Mouse (Mus musculus) left cerebral cortex, postnatal 4 days (tissue): ENCODE results near the gene Rex1bd. TPM values are rescaled to one million over a fixed set of nuclear protein-coding genes. Genes with fewer than 3 reads are reported as not detected.

Experiments used
- DNase-seq: peaks from one replicate; pipeline ENCODE4 v3.0.0-alpha.2; 2022
- intact Hi-C: fragments of 180-260 bp; cut with DNase I; formaldehyde crosslinking; loops from one replicate; pipeline ENCODE4 v1.15.1; 2025
- total RNA-seq, 2 experiments: library from RNA; stranded (reverse); gene quantifications; 2 replicates each; pipeline ENCODE4 v1.2.3; 2021

Rex1bd gene
- total RNA-seq, 2 experiments from 2014 or later = 109 to 116 TPM

DNA sequence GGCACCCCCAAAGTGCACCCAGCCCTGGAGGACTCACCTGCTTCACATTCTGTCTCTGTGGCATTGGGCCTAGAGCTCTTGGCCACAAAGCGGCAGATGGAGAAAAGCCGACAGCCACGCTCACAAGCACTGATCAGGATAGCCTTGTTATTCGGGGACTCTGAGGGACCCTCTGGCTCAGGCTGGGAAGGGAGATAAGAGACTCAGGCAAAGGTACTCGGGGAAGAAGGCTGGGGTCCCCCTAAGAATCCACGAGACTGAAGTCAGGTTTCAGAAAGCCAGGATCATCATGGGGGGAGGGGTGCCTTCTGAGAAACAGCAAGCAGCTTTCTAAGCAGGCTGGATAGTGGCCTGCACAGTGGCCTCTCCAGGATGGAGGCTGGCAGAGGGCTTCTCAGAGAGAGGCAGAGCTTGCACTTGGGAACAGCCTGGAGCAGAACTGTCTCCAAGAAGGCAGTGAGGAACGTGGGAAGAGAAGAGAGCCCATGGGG is 20.3 kb downstream of the Rex1bd start:
- intact Hi-C loops = no loop called here
- no peak for DNase-seq

DNA sequence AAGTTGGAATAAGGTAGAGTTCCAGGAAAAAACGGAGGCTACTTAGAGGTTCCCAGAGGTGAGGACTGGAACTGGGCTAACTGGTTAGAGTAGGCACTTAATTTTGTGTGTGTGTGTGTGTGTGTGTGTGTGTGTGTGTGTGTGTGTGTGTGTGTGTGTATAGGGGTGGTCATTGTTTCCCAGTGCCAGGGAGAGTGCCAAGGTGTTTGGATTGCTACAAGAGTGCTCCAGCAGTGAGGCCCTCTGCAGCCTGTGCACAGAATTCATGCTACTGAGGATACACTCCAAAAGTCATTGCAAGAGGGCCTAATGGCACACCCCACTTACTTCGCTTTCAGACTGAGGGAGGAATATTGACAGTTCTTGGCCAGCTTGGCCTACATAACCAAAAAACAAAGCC is 23.6 kb downstream of the Rex1bd start:
- DNase-seq = no peak
- intact Hi-C loops = no loop called here

DNA sequence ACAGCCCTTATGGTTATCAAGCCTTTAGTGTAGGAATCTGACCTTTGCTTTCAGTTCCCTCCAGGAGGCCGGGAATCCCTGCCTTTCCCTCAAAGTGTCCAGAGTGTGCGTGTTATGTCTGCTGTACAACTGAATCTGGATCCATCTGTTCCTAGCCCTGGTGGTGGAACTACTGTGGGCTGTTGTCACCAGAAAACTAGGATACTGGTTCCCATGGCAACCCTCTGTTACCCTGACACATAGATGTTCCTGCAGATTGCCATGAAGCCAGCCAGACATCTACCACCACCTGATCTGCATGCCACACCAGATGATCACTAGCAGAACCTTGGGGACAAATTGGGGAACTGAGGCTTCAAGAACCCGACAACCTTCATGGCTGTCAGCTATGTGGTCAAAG is 24.6 kb downstream of the Rex1bd start:
- intact Hi-C loops = no loop called here
- DNase-seq = no peak

DNA sequence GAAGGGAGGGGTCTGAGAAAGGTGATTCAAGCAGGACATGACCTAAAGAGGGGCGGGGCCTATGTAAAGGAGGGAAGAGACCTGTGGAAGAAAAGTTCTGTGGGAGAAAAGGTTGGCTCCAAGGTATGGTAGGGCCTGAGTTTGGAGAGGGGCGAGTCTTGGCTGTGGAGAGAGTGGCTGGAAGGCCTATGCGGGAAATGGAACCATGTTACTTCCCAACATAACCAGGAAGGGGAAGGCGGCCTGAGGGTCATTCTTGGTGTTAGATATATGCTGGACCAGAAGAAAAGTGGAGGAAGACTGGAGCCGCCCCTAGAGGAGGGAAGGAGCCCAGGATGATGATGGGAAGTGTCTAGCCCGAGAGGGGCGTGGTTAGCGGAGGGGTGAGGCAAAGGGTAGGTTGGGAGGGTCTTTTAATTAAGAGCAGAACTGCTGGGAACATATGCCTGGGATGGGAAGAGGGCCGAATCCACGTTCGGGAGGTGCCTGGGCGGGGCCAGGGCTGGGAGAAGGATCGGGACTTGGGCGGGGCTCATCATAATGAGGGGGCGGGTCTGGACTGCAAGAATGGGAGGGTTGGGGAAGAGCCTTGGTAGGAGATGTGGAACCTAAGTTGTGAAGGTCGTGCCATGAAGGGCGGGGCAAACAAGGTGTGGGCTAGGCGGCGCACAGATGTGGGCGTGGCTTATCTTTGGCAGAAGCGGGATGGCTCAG is 29.1 kb downstream of the Rex1bd start:
- intact Hi-C loops = no loop called here
- no peak for DNase-seq

DNA sequence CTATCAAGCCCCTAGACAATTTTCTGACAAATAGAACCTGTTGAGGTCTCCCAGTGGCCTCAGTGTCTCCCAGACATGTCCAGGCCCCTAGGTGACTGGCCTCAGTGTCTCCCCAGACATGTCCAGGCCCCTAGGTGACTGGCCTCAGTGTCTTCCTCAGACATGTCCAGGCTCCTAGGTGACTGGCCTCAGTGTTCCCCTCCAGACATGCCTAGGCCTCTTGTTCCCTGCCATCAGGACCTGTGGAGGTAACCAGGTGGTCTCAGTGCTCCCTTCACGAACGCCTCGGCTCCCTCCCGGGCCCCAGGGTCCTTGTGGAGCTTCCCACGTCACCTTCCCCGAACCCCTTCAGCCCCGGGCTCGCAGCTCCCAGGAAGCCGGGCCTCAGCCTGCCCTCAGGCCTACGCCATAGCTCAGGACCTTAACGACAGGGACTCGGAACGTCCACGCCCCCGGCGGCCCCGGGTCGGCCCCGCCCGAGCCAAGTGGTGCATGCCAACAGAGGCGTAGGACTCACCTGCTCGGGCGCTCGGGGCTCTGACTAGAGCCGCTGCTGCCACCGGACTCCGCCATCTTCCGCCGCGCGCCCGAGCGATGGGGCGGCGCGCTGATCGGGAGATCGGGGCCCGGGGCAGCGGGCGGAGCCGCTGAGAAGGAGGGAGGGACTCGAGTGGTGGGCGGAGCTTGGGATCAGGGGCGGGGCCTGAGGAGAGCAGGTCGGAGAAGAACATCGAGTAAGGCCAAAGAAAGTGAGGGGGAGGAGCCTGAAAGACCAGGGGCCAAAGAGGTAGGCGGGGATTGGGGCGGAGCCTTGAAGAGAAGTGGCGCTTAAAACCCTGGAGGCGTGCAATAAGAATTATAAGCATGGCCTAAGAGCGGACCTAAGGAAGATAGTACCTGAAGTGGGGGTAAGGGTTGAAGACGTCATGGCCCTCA is 30.0 kb downstream of the Rex1bd start, which contains the start of gene Klhl26:
Gene Klhl26 (minus strand): TSS at position 636 of the 936 bp plus-strand sequence.
- DNase-seq = peak; percentile 95
- intact Hi-C loops = no loop called here

DNA sequence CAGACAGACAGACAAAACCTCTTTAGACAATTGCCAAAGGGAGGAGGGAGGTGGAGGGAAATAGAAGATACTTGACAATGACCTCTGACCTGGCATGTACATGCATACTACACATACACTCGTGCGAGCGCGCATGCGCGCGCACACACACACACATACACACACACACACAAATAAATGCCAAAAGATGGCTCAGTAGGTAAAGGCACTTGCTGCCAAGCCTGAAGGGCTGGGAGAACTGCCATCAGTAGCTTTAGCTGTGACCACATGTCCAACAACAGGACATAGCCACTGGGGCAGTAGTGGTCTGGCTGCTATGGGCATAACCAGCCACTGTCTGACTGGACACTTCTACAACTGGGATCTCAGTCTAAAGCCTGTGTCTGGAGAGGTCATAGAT is 34.7 kb downstream of the Rex1bd start:
- intact Hi-C loops = no loop called here
- DNase-seq = no peak

DNA sequence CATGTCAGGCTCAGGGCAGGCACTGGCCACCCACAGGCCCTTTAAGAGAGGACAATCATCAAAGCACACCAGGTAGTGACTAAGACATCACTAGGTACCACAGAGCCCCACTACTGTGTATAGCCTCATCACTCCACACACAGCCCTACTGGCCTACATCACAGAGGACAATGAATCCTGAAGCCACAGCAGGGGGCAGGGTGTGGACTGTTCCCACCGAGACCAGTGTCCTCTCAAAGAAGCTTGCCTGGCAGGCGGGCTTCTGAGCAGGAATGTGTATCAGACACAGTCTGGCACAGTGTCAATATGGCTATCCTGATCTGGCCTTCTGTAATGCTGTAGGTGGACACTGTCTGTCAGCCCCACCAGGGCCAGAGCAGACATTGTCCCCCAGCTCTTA is 36.6 kb downstream of the Rex1bd start:
- intact Hi-C loops = no loop called here

DNA sequence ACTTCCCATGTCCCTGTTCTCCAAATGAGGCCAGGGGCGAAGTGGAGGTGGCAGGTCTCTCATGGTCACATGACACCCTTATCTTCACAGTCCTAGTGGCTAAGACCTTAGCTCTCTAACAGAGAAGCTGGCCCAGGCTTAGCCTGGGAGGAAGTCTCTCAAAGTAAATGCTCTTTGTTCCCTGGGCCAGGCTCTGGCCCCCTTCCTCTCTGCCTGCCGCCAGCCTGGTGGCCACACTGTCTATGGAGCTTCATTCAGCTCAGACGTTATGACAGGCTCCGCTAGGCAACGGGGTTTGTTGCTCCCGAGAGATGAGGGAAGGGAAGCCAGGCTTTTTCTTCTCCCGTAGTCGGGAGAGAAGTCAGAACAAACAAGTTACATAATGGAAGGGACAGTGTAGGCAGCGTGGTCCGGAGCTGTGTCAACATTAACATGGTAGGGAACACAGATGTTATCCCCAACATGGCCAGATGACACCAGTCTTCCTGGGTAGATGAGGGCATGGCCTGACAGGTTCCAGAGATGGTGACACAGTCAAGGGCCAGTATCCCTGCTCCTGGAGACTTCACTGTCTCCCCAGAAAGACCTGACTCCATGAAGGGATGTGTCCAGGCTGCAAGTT is 37.1 kb downstream of the Rex1bd start:
- no peak for DNase-seq

More for the DNA sequence above, 36.6 kb downstream of the Rex1bd start:
- DNase-seq = no peak

DNA sequence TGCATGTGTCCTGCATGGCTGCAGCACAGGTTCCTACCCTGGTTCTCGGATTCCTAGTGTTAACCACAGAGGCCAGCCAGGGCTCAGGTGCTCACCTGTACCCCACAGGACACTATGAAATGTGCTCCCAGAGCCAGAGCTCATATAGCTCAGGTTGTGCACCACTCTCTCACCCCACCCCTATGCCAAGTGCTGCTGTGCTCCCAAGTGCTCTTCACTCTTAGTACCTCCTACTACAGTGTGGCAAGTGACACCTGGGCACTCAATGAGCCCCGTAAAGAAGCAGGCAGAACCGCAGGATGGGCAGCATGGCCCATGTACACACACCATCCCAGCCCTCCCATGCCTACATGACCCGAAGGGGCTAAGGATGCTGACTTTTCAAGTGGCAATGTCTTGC is 37.8 kb downstream of the Rex1bd start:
- DNase-seq = no peak
- intact Hi-C loops = no loop called here

More for the DNA sequence above, 37.1 kb downstream of the Rex1bd start:
- intact Hi-C loops = no loop called here

DNA sequence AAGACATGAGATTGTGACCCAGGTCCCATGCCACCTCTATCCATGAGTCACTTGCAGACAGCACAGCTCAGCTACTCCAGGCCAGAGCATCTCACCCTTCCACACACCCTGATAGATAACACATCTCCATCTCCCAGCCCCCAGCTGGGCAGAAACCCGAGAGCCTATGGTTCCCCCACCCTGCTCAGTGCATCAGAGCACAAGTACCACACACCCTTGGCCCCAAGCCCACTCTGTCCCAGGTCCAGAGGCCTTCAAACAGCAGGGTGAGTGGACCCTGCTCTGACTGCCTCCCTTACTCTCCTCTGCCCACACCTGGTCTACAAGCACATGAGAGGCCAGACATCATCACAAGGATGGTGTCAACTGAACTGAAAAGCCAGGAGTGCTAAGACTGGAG is 38.6 kb downstream of the Rex1bd start:
- DNase-seq = no peak
- intact Hi-C loops = no loop called here

DNA sequence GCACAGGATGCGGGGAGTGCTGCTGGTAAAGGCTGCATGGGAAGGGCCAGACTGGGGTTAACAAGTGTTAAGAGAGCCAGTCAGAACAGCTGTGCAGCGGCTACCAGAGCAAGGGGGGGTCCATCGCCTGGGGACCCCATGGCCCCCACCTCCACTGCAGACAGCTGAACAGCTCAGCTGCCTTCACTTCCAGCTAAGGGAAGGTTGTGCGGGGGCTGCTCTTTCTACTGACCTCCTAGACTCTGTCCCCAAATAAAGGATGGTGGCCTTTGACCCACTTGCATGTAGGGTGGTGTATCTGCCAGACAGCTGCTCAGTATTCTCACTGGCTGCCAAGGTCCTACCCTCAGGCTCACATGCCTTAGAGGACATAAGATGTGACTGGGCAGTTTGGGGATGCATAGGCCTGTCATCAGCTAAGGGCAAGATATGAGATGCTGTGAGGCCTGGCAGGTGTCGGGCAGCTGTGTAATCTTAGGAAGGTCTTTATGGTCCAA is 39.3 kb downstream of the Rex1bd start:
- intact Hi-C loops = no loop called here

DNA sequence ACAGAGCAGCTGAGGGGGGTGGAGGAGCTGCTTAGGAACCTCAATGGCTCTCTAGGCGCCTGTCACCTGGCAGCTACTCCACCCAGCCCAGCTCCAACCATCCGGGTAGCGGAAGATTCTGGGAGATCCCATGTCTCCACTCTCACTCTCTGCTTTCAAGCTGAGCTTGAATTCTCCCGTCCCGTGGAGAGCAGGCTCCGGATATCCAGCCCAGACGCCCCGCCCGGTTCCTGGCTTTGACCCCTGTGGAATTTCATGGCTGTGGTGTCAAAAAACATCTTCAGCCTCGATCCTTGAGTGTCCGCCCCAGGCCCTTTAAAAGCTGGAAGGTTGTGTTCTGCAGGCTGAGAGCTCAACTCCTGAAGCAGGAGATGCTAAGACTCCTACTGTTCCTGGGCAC is 39.8 kb downstream of the Rex1bd start:
- intact Hi-C loops = no loop called here
- DNase-seq = no peak

More for the DNA sequence above, 39.3 kb downstream of the Rex1bd start:
- DNase-seq = no peak

DNA sequence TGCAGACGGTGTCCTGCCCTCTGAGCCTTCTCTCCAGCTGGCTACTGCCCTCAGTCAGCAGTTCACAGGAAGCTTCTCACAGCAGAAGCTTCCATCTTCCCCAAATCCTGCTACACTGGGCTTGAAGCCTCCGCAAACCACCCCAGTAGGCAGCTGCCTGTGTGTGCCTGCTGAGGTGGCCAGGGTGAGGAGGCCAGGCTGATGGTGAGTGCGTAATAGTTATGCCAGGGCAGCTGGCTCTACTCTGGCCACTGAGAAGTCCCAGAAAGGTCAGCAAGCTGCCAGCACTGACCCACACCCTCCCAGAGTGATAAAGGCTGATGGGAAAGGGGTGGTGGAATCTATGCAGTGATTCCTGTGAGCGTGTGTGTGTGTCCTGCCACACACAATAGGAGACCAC is 40.2 kb downstream of the Rex1bd start:
- intact Hi-C loops = no loop called here
- DNase-seq = no peak

DNA sequence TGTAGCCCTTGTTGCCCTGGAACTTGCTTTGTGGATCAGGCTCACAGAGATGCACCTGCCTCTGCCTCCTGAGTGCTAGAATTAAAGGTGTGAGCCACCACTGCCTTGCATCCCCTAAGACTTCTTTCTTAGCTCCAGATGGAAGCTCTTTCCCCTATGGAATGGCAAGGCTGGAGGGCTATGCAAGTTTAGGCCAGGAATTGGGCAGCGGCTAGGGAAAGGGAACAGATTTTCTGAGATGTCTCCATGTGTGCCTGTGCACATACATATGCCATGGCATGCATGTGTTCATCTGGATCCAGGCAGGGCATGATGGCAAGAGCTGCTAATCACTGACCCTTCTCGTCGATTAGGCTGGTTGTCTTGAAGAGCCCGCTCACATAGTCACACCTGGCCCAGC is 40.9 kb downstream of the Rex1bd start:
- no peak for DNase-seq
- intact Hi-C loops = no loop called here

DNA sequence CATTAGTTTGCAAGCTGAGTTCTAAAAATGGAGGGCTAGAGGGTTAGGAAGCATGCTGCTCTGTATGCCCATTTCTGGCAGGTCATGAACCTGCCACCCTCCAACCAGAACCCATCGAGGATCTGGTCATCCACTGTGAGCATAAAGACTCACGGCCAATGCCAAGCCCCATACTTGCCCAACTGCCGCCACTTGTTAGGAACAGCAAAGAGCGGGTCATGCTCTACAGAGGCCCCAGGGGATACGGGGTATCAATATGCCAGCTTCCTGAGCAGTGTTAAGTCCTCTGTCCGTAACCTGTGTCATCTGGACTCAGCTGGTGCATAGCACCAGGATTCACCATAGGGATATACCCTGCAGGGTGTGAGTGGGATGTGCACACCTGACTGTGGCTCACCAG is 42.4 kb downstream of the Rex1bd start:
- DNase-seq = no peak
- intact Hi-C loops = no loop called here

DNA sequence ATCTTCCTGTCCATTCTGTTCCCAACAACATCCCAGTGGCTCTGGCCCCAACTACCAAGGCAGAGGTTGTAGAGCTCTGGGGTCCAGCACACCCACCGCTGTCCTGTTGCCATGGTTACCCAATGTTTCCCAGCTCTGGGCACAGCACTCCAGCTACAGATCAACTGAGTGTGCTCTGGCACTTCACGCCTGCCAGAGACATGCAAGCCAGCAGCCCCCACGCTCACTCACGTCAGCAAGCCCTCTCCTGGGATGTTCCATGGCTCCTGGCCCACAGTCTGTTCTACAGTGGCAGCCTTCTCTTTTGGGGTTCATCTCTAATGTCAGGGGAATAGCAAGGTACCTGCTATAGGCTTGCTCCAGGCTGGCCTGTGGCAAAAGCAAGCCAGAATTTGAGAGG is 43.2 kb downstream of the Rex1bd start:
- intact Hi-C loops = no loop called here

DNA sequence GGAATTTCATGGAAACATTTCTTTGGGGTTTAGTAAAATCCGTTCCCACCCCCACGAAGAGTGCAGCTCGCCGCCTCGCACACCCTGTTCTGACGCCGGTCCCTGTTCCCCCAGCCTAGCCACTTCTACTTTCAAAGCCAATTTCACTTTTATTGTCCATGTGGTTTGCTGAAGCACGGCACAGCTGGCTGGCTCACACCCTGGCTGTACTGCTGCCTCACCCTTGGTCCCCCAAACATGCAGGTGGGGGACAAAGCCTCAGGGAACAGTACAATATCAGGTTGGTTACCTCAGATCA is 44.1 kb downstream of the Rex1bd start:
- intact Hi-C loops = no loop called here
- DNase-seq = no peak

More for the DNA sequence above, 43.2 kb downstream of the Rex1bd start:
- peak; percentile 37 for DNase-seq

DNA sequence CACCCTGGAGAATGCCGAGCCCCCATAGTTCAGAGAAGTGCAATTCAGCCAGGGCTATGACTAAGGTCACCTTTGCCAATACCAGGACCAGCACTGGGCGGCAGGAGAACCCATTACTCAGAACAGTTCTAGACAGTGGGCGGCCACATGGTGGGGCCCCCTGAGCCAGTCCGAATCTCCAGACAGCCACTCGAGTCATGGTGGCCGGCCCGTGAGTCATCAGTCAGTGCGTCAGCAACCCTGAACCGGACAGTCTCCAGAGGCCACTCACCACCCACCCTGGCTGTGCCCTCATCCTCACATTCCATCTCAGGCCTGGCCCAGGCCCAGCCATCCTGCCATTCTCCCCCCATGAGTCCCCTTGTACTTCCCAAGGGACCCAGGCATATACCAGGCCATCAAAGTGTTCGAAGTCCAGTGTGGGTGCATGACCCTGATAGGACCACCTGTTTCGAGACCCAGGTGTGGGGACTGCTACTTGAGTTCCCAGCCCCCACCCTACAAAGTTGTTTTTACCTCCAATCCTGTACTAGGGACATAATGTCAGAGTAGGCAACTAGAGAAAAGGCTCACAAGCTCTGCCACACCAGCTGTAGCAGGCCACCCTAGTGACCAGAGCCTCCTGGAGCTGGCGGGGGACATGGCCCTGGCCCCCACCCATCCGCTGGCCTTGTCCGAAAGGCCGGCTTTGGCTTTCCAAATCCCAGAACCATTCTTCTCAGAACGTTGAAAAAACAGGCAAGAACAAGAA is 44.6 kb downstream of the Rex1bd start:
- intact Hi-C loops = no loop called here
- no peak for DNase-seq

DNA sequence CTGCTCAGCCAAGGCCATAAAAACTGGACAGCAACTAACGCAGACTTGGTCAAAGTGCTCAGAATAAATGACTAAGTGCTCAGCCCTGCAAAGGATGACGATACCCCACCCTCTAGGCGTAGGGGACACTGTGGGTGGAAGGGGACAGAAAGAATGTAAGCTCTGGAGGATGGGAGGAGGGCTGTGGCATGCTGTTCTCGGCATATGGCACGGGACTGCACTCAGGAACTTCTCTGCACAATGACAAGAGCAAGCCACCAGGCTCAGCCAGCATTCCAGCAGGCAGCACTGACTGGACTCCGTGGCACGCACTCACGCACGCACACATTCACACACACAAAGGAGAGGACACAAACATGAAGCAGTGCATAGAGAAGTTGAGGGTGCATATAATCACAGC is 45.9 kb downstream of the Rex1bd start:
- intact Hi-C loops = no loop called here
- DNase-seq = no peak

DNA sequence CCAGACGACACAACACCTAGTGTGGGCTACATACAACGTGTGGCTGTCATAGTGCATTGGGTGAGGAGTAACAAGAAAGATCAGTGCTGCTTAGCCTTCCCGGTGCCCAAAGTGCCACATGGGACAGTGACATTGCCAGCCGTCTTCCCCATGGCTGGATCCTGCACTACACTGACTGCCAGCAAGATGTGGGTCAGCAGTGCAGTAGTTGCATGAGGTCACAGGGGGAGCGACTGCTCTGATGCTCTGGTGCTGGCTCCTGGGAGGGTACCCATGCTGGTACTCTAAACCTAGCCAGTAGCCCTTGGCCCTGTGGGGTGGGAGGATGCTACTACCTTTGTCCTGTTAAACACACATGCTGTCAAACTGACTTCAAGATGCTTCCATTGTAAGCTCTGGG is 46.4 kb downstream of the Rex1bd start:
- no peak for DNase-seq
- intact Hi-C loops = no loop called here

DNA sequence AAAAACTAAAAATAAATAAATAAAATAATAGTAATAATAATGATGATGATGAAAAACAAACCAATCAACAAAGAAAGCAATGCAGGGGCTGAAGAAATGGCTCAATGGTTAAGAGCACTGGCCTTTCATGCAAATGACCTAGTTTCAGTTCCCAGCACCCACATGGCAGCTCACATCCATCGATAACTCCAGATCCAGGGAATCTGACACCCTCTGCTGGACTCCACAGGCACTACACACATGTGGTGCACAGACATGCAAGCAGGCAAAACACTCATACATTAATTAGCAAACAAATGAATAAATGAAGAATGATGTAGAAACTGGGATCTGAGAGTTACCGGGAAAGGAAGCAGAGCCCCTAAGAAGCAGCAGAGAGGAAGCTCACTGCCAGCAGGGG is 46.9 kb downstream of the Rex1bd start:
- DNase-seq = no peak
- intact Hi-C loops = no loop called here
